Mouse (Mus musculus): ENCODE measurements around the gene Atg2b. TPM values are rescaled to one million over a fixed set of nuclear protein-coding genes. Genes with fewer than 3 reads are reported as not detected.
A peak's percentile ranks its signal among the peaks of the same experiment; 100 is the strongest.

Atg2b gene
- total and polyA plus RNA-seq, 3 experiments = 28.3 to 35.9 TPM; not detected in 1

DNA sequence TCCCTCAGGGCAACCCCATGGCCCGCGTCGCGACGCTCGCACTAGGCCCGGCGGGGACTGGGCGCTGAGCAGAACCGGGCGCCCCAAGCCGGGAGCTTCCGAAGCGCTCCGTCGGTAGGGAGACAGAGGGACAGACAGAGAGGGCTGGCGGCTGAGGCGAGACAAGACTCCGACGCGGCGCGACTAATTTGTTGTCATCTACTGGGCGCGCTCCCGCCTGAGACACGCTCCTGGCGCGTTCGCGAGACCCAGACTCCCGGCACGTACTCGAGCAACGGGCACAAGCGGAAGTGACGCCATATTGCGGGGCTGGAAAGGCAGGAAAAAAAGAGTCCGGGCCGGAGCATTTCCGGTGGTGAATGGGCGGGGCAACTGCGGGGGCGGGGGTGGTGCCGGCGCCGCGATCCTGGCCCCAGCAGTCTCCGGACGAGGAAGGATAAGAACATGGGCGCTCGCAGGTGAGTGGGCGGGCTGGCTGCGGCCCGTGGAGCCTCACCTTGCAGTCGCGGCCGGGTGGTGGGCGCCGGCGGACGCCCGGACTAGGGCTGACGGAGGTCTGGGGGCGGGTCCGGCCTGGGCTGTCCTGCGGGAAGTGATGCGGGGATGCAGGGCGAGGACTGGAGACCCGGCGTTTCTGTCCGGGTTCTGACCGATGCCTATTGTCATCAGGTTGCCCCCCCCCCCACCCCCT, at the start of gene Atg2b (continued):
- TF ChIP-seq ZNF384 (IDR thresholded peaks at IDR 0.05; ENCODE audit: low read depth, low read length) (peak; percentile 90), USF2 (IDR thresholded peaks at IDR 0.05; ENCODE audit: borderline replicate concordance in 1 of 2, insufficient read depth in 1 of 2, low read depth in 1 of 2, low read length in 2 of 2) (no peak), MEF2A (IDR thresholded peaks at IDR 0.05; ENCODE audit: extremely low read depth, insufficient replicate concordance, low read depth, low read length, poor library complexity, severe bottlenecking) (no peak)

DNA sequence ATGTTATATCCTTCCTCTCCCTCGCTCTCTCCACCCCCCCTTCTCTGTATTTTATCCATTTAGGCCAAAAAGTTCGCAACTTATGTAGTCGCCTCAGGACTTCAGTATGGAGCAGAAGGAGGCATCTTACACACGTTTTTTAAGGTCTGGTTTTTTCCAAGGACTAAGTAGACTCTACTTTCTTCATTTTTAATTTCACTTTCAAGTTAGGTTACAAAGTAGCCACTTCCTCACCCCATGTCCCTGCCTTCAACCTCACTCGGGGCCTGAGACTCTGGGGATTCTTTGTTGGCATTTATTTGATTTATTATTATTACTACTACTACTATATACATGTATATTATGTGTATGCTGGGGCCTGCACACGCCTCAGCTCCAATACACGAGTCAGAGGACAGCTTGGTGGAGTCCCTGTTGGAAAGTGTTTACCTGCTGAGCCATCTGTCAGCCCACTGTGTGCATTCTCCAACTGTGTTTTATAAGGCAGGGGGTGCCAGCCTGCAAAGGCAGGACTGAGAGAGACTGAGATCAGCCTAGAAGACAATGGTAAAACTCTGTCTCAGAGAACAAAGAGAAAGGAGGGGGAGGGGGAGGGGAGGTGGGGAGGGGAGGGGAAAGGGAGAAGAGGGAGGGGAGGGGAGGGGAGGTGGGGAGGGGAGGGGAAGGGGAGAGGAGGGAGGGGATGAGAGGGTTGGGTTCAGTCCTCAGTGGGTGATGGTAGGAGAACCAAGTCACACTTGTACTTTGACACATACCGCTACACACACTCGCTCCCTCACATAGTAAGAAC, 48.6 kb upstream of the Atg2b start:
- H3K9me3 ChIP-seq (replicated peaks; ENCODE audit: insufficient read depth, low read length) = no peaks in the 10 kb centered on the region
- DNase-seq (ENCODE audit: low read depth, low spot score) = no peak
- no peak overlapping the region for H3K27ac ChIP-seq (ENCODE audit: control insufficient read depth, low read depth, low read length)
- TF ChIP-seq UBTF (IDR thresholded peaks at IDR 0.05; ENCODE audit: borderline replicate concordance, insufficient read depth, low read depth, low read length) (no peak), E2F4 (IDR thresholded peaks at IDR 0.05; ENCODE audit: borderline replicate concordance, low read depth, low read length) (no peak), USF1 (IDR thresholded peaks at IDR 0.05; ENCODE audit: low read depth, low read length) (no peak), GATA1 (IDR thresholded peaks at IDR 0.05; ENCODE audit: low read depth, low read length) (no peak), MAZ (IDR thresholded peaks at IDR 0.05; ENCODE audit: low read depth, low read length) (no peak), RCOR1 (IDR thresholded peaks at IDR 0.05; ENCODE audit: low read depth, low read length) (no peak), GABPA (IDR thresholded peaks at IDR 0.05; ENCODE audit: low read depth, low read length) (no peak), ZKSCAN1 (IDR thresholded peaks at IDR 0.05; ENCODE audit: low read depth, low read length) (no peak), USF2 (IDR thresholded peaks at IDR 0.05; ENCODE audit: borderline replicate concordance in 1 of 2, insufficient read depth in 1 of 2, low read depth in 1 of 2, low read length in 2 of 2) (no peak), MAX (IDR thresholded peaks at IDR 0.05; ENCODE audit: low read length) (no peak), MEF2A (IDR thresholded peaks at IDR 0.05; ENCODE audit: extremely low read depth, insufficient replicate concordance, low read depth, low read length, poor library complexity, severe bottlenecking) (no peak), SIN3A (IDR thresholded peaks at IDR 0.05; ENCODE audit: low read length) (no peak), CHD2 (IDR thresholded peaks at IDR 0.05; ENCODE audit: low read length) (no peak), CTCF (IDR thresholded peaks at IDR 0.05 in 2 of 3, conservative IDR thresholded peaks at IDR 0.05 in 1 of 3; ENCODE audit: control insufficient read depth in 1 of 3, insufficient read depth in 1 of 3, low read depth in 2 of 3, low read length in 3 of 3, poor library complexity in 1 of 3, severe bottlenecking in 1 of 3) (no peak), MYC (IDR thresholded peaks at IDR 0.05; ENCODE audit: low read depth, low read length) (no peak), POLR2AphosphoS5 (IDR thresholded peaks at IDR 0.05; ENCODE audit: borderline replicate concordance, low read depth, low read length) (no peak), POLR2A (IDR thresholded peaks at IDR 0.05; ENCODE audit: control insufficient read depth in 1 of 2, insufficient read depth in 1 of 2, low read depth in 1 of 2, low read length in 2 of 2, poor library complexity in 1 of 2) (no peak)
- no peaks in the 10 kb centered on the region for H3K79me2 ChIP-seq (ENCODE audit: control insufficient read depth, insufficient read depth, low read length, poor library complexity)
- no peak overlapping the region for H3K4me3 ChIP-seq (ENCODE audit: control insufficient read depth in 1 of 2, insufficient read depth in 1 of 2, low read depth in 2 of 2, low read length in 2 of 2)
- H3K27me3 ChIP-seq (ENCODE audit: control insufficient read depth in 1 of 2, insufficient read depth in 2 of 2, low read length in 2 of 2) = no peaks in the 10 kb centered on the region
- peaks cover 0 to 15% of the 10 kb centered on the region in 2 experiments; a peak in 2 of 4 replicates for H3K36me3 ChIP-seq (ENCODE audit: control insufficient read depth in 1 of 2, insufficient read depth in 2 of 2, low read length in 2 of 2)
- H3K9ac ChIP-seq (ENCODE audit: control insufficient read depth, low read depth, low read length, poor library complexity, severe bottlenecking) = no peak overlapping the region
- peaks cover 10 to 18% of the 10 kb centered on the region in 2 experiments for H3K4me1 ChIP-seq (ENCODE audit: control insufficient read depth in 1 of 2, insufficient read depth in 2 of 2, low read length in 2 of 2)

Measured in MEL (cell line).